Mouse (Mus musculus) heart, adult 2 months (tissue): ENCODE results near the gene Cabin1. TPM values are rescaled to one million over a fixed set of nuclear protein-coding genes. Genes with fewer than 3 reads are reported as not detected.
A peak's percentile ranks its signal among the peaks of the same experiment; 100 is the strongest.

Experiments used
- DNase-seq, 2 experiments: peaks; one replicate each; pipeline ENCODE4 v3.0.0; 2021
- H3K27ac ChIP-seq: fragments of 200-600 bp; 2 replicates; pipeline ENCODE4 v1.8.1; 2022
- H3K27me3 ChIP-seq: fragments of 200-500 bp; 2 replicates; pipeline ENCODE4 v1.6.1; 2012; ENCODE audit warnings: mild to moderate bottlenecking, low read length, inconsistent platforms, mixed read lengths; ENCODE audit not compliant: control insufficient read depth, insufficient read depth
- H3K36me3 ChIP-seq: fragments of 200-500 bp; 2 replicates; pipeline ENCODE4 v1.6.1; 2012; ENCODE audit warnings: low read length, inconsistent platforms; ENCODE audit not compliant: control insufficient read depth, insufficient read depth
- H3K4me1 ChIP-seq: fragments of 200-500 bp; 2 replicates; pipeline ENCODE4 v1.6.1; 2011; ENCODE audit warnings: low read length; ENCODE audit not compliant: control insufficient read depth, insufficient read depth
- H3K4me3 ChIP-seq: fragments of 200-600 bp; 2 replicates; pipeline ENCODE4 v1.8.1; 2022
- H3K79me2 ChIP-seq: fragments of 200-500 bp; replicated peaks from 2 replicates; pipeline ENCODE4 v1.6.1; 2012; ENCODE audit warnings: mild to moderate bottlenecking, inconsistent platforms, low read length, moderate library complexity, mixed read lengths; ENCODE audit not compliant: control insufficient read depth, insufficient read depth
- H3K9ac ChIP-seq: fragments of 200-500 bp; 2 replicates; pipeline ENCODE4 v1.6.1; 2012; ENCODE audit warnings: low read depth, mild to moderate bottlenecking, control low read depth, inconsistent platforms, low read length, mixed read lengths
- CTCF ChIP-seq: fragments of 200-600 bp; IDR thresholded peaks from 2 replicates; pipeline ENCODE4 v1.8.1; 2022; ENCODE audit warnings: antibody characterized with exemption, mild to moderate bottlenecking, moderate library complexity
- EP300 ChIP-seq: fragments of 200-500 bp; IDR thresholded peaks from 2 replicates; pipeline ENCODE4 v1.6.1; 2011; ENCODE audit warnings: low read depth, low read length, control low read depth; ENCODE audit not compliant: insufficient read depth
- POLR2A ChIP-seq: fragments of 200-500 bp; IDR thresholded peaks from 2 replicates; pipeline ENCODE4 v1.6.1; 2011; ENCODE audit warnings: mild to moderate bottlenecking, low read depth, low read length, control low read depth; ENCODE audit not compliant: insufficient read depth
- WGBS: fragments of 180-500 bp; shearing (Covaris S2); methylation state at CpG from one replicate; pipeline ENCODE4 v1.1.7; 2018; 5-methylcytosine and 5-hydroxymethylcytosine counted together
- intact Hi-C: fragments of 180-260 bp; cut with DNase I; formaldehyde crosslinking; loops from one replicate; pipeline ENCODE4 v1.15.1; 2025
- polyA plus RNA-seq: library from polyadenylated mRNA; depleted of rRNA; stranded (reverse); fragments of >200 nt; gene quantifications from 2 replicates; pipeline ENCODE4 v1.2.3, GENCODE M21; 2012
- total RNA-seq, 2 experiments: library from RNA; stranded (reverse); gene quantifications; 2 replicates each; pipeline ENCODE4 v1.2.3; 2021

Cabin1 gene
- total and polyA plus RNA-seq, 3 experiments, result 13.6 to 19.9 (median 17.9) TPM

- peak; percentile 36 for TF ChIP-seq CTCF
- TF ChIP-seq POLR2A, result no peak
- intact Hi-C loops, result no loop called here
- Histone ChIP-seq H3K36me3 (no peaks in the 10 kb centered on the region), H3K4me1 (no peaks in the 10 kb centered on the region), H3K79me2 (no peaks in the 10 kb centered on the region), H3K4me3 (no peak overlapping the region), H3K9ac (no peak overlapping the region), H3K27ac (no peak overlapping the region), H3K27me3 (no peaks in the 10 kb centered on the region)
- WGBS, result 71% methylated on average over 5 of the region's 5 CpGs
- DNase-seq, result no peak
These were observed 43.9 kb downstream of the Cabin1 start for GRCm38 (mm10) chr10:75720215-75720614.

- 89% methylated on average over 3 of the region's 3 CpGs for WGBS
- H3K27ac ChIP-seq, result no peak overlapping the region
- H3K79me2 ChIP-seq, result no peaks in the 10 kb centered on the region
- H3K9ac ChIP-seq, result no peak overlapping the region
- H3K4me3 ChIP-seq, result no peak overlapping the region
- no peaks in the 10 kb centered on the region for H3K36me3 ChIP-seq
- no peaks in the 10 kb centered on the region for H3K4me1 ChIP-seq
- no peak for DNase-seq
- intact Hi-C loops, result no loop called here
- H3K27me3 ChIP-seq, result no peaks in the 10 kb centered on the region
- TF ChIP-seq POLR2A, result no peak
- no peak for TF ChIP-seq CTCF
- no peak for TF ChIP-seq EP300
These were observed 49.3 kb downstream of the Cabin1 start for GRCm38 (mm10) chr10:75714795-75715194.

- DNase-seq, result no peak
- Histone ChIP-seq H3K79me2 (no peaks in the 10 kb centered on the region), H3K4me3 (no peak overlapping the region), H3K27me3 (no peaks in the 10 kb centered on the region), H3K9ac (no peak overlapping the region), H3K36me3 (no peaks in the 10 kb centered on the region), H3K27ac (no peak overlapping the region), H3K4me1 (peaks cover 5% of the 10 kb centered on the region; the same call in 1 of the 2 replicates)
- no peak for TF ChIP-seq EP300
- no peak for TF ChIP-seq POLR2A
- no peak for TF ChIP-seq CTCF
- intact Hi-C loops, result no loop called here
- WGBS, result 92% methylated on average over 11 of the region's 11 CpGs
These were observed 51.1 kb downstream of the Cabin1 start for GRCm38 (mm10) chr10:75713026-75713425.

- WGBS, result 69% methylated on average over 2 of the region's 2 CpGs
- Histone ChIP-seq H3K4me1 (peaks cover 5% of the 10 kb centered on the region; the same call in 1 of the 2 replicates), H3K79me2 (no peaks in the 10 kb centered on the region), H3K27ac (no peak overlapping the region), H3K27me3 (no peaks in the 10 kb centered on the region), H3K36me3 (no peaks in the 10 kb centered on the region), H3K9ac (no peak overlapping the region), H3K4me3 (no peak overlapping the region)
- intact Hi-C loops, result no loop called here
- no peak for DNase-seq
- no peak for TF ChIP-seq EP300
- no peak for TF ChIP-seq CTCF
- no peak for TF ChIP-seq POLR2A
These were observed 53.9 kb downstream of the Cabin1 start for GRCm38 (mm10) chr10:75710210-75710609.

GRCm38 (mm10) chr10:75709261-75709660 is 54.9 kb downstream of the Cabin1 start:
- TF ChIP-seq EP300, result peak; percentile 62; the same call in 1 of the 2 replicates
- TF ChIP-seq POLR2A, result no peak
- TF ChIP-seq CTCF, result no peak
- peaks cover 7% of the 10 kb centered on the region for H3K4me1 ChIP-seq
- no peaks in the 10 kb centered on the region for H3K36me3 ChIP-seq
- H3K4me3 ChIP-seq, result no peak overlapping the region
- intact Hi-C loops, result no loop called here
- DNase-seq, result peak in 1 of 2 experiments; percentile 71
- H3K9ac ChIP-seq, result no peak overlapping the region
- H3K79me2 ChIP-seq, result no peaks in the 10 kb centered on the region
- WGBS, result 56% methylated on average over 9 of the region's 9 CpGs
- H3K27me3 ChIP-seq, result no peaks in the 10 kb centered on the region
- peak overlapping the region; percentile 45 for H3K27ac ChIP-seq

- intact Hi-C loops, result no loop called here
- peak; percentile 31 to 50 for DNase-seq
- H3K36me3 ChIP-seq, result no peaks in the 10 kb centered on the region
These were observed 55.5 kb downstream of the Cabin1 start for GRCm38 (mm10) chr10:75708633-75708992.

More at GRCm38 (mm10) chr10:75708633-75708992, 55.5 kb downstream of the Cabin1 start:
- Histone ChIP-seq H3K27me3 (no peaks in the 10 kb centered on the region), H3K4me3 (no peak overlapping the region), H3K4me1 (peaks cover 10% of the 10 kb centered on the region), H3K9ac (no peak overlapping the region), H3K27ac (peak overlapping the region; percentile 45), H3K79me2 (no peaks in the 10 kb centered on the region)
- WGBS, result 44% methylated on average over 9 of the region's 9 CpGs
- TF ChIP-seq POLR2A, result no peak
- TF ChIP-seq CTCF, result peak; percentile 54
